Comparison of ENCODE assay signal across 7 mouse cellular contexts in genomic region chr10:105571831-105572230, GRCm38 (mm10). TPM values are rescaled to one million over a fixed set of nuclear protein-coding genes. Genes with fewer than 3 reads are reported as not detected.
A peak's percentile ranks its signal among the peaks of the same experiment; 100 is the strongest.
DNase-seq lines count a peak whose midpoint lies in the region; ATAC-seq and TF ChIP-seq lines count a peak whose summit lies in the region.

No protein-coding gene starts in this region.

- H3K9me3 ChIP-seq in liver, embryonic 11.5 days (ENCODE audit: control insufficient read depth, low read length), result no peaks in the 10 kb centered on the region
- no peaks in the 10 kb centered on the region for H3K9me3 ChIP-seq in forebrain, embryonic 12.5 days
- no peaks in the 10 kb centered on the region for H3K9me3 ChIP-seq in intestine, postnatal 0 days (ENCODE audit: control insufficient read depth)

- no peak for ATAC-seq in liver, embryonic 11.5 days (replicated peaks; ENCODE audit: low FRiP score)
- ATAC-seq in forebrain, embryonic 12.5 days (ENCODE audit: low FRiP score), result no peak
- ATAC-seq in intestine, postnatal 0 days, result no peak

- no peak for TF ChIP-seq POLR2A in olfactory bulb, adult 2 months (IDR thresholded peaks at IDR 0.05; ENCODE audit: insufficient read depth, low read depth, low read length)

- H3K4me1 ChIP-seq in liver, embryonic 11.5 days (replicated peaks; ENCODE audit: control insufficient read depth, insufficient read depth, low read length), result no peaks in the 10 kb centered on the region
- peaks cover 14% of the 10 kb centered on the region for H3K4me1 ChIP-seq in forebrain, embryonic 12.5 days
- H3K4me1 ChIP-seq in intestine, postnatal 0 days (replicated peaks; ENCODE audit: control insufficient read depth, insufficient read depth, low read length), result no peaks in the 10 kb centered on the region
- 0 out of 2 replicates have a peak, but pooled peaks cover 3% of the 10 kb centered on the region for H3K4me1 ChIP-seq in olfactory bulb, adult 2 months (ENCODE audit: control insufficient read depth, insufficient read depth, low read length)

- no peak overlapping the region for H3K9ac ChIP-seq in liver, embryonic 11.5 days (ENCODE audit: low read depth, low read length)
- H3K9ac ChIP-seq in forebrain, embryonic 12.5 days, result 0 out of 2 replicates have a peak overlapping the region, but pooled peaks have one; percentile 36
- no peak overlapping the region for H3K9ac ChIP-seq in intestine, postnatal 0 days (ENCODE audit: low read depth, low read length)

- H3K36me3 ChIP-seq in liver, embryonic 11.5 days (ENCODE audit: control insufficient read depth, insufficient read depth, low read length), result no peaks in the 10 kb centered on the region
- no peaks in the 10 kb centered on the region for H3K36me3 ChIP-seq in forebrain, embryonic 12.5 days (replicated peaks)
- no peaks in the 10 kb centered on the region for H3K36me3 ChIP-seq in intestine, postnatal 0 days (ENCODE audit: control insufficient read depth, insufficient read depth)

- H3K27me3 ChIP-seq in liver, embryonic 11.5 days (replicated peaks; ENCODE audit: control insufficient read depth, insufficient read depth, low read length), result no peaks in the 10 kb centered on the region
- peaks cover 19% of the 10 kb centered on the region for H3K27me3 ChIP-seq in forebrain, embryonic 12.5 days
- H3K27me3 ChIP-seq in intestine, postnatal 0 days (replicated peaks; ENCODE audit: control insufficient read depth, insufficient read depth, low read length), result no peaks in the 10 kb centered on the region

- no peak overlapping the region for H3K27ac ChIP-seq in liver, embryonic 11.5 days (ENCODE audit: low read depth, low read length)
- no peak overlapping the region for H3K27ac ChIP-seq in forebrain, embryonic 12.5 days
- H3K27ac ChIP-seq in intestine, postnatal 0 days (ENCODE audit: low read depth, low read length), result no peak overlapping the region
- no peak overlapping the region for H3K27ac ChIP-seq in olfactory bulb, adult 2 months (ENCODE audit: insufficient read depth, low read depth, low read length)

- peak overlapping the region; percentile 85 for H3K4me2 ChIP-seq in liver, embryonic 11.5 days
- peak overlapping the region; percentile 92 for H3K4me2 ChIP-seq in forebrain, embryonic 12.5 days
- peak overlapping the region; percentile 93; the same call in 1 of the 2 replicates for H3K4me2 ChIP-seq in intestine, postnatal 0 days (replicated peaks; ENCODE audit: low read depth)

- intact Hi-C loops in left cerebral cortex, postnatal 36 days (cut with DNase I), result loop anchor here (5.0 to 10.0 kb wide), 5 partner anchors 90 to 1785 kb away; no protein-coding TSS in a partner anchor

- H3K4me3 ChIP-seq in liver, embryonic 11.5 days (ENCODE audit: low read depth, low read length), result peak overlapping the region; percentile 80; the same call in 1 of the 2 replicates
- peak overlapping the region; percentile 68 for H3K4me3 ChIP-seq in forebrain, embryonic 12.5 days (replicated peaks)
- H3K4me3 ChIP-seq in intestine, postnatal 0 days (ENCODE audit: low read depth, low read length), result no peak overlapping the region
- peak overlapping the region; percentile 16; the same call in 1 of the 2 replicates for H3K4me3 ChIP-seq in olfactory bulb, adult 2 months (ENCODE audit: insufficient read depth, low read depth, low read length)

- WGBS in liver, embryonic 11.5 days, result 67% methylated on average over 4 of the region's 4 CpGs
- WGBS in forebrain, embryonic 12.5 days, result 57% methylated on average over 4 of the region's 4 CpGs
- WGBS in intestine, postnatal 0 days, result 77% methylated on average over 4 of the region's 4 CpGs
- 26% methylated on average over 4 of the region's 4 CpGs for WGBS in olfactory bulb, adult 2 months

- no peak for DNase-seq in liver, embryonic 11.5 days (ENCODE audit: low spot score)
- no peak for DNase-seq in liver
- DNase-seq in left cerebral cortex, postnatal 36 days (ENCODE audit: low spot score in 2 of 2), result no peak
- no peak for DNase-seq in spleen, adult 18-20 months

- no peak for TF ChIP-seq CTCF in intestine, postnatal 0 days (IDR thresholded peaks at IDR 0.05; ENCODE audit: low read depth)
- no peak for TF ChIP-seq CTCF in olfactory bulb, adult 2 months (IDR thresholded peaks at IDR 0.05; ENCODE audit: insufficient read depth, low read depth, low read length)

RNA-seq across cellular contexts. Expression of gene Tmtc2, which starts 2.4 kb away (rescaled TPM):
- 2.8 and 3.5 TPM in 2 replicates for polyA plus RNA-seq in liver, embryonic 11.5 days (2014; fragmentation: Nextera tagmentation; extraction: Ambion mirVana)
- polyA plus RNA-seq in forebrain, embryonic 12.5 days (2016; fragmentation: Nextera tagmentation; extraction: Ambion mirVana), result 9.6 and 10.3 TPM in 2 replicates
- 4.1 and 4.9 TPM in 2 replicates for polyA plus RNA-seq in intestine, postnatal 0 days (2015; fragmentation: Nextera tagmentation; extraction: Ambion mirVana)
- polyA plus RNA-seq in olfactory bulb, adult 2 months (2012; ENCODE audit: insufficient read depth, insufficient read length, low replicate concordance, missing spikeins), result not detected in 2 replicates
- 10 to 100 TPM in 1 of 2 experiments, 1 to 10 TPM in 1; 9.9 to 12.3 TPM for total RNA-seq in left cerebral cortex, postnatal 36 days (2021)
